Mouse (Mus musculus) Muller cell, postnatal 12 days (primary cell): ENCODE measurements around the gene Gm21258.
"Not testable (repeated sequence)": the region's sequence is repeated elsewhere in the genome, so short reads cannot be mapped to it uniquely, and the experiment has no call there.

Experiments
- DNase-seq: peaks from one replicate; pipeline ENCODE4 v3.0.0-alpha.2; 2015; ENCODE audit errors: inconsistent ontology term

Gm21258 gene

GRCm38 (mm10) chrY:52779740-52780139 lies at the start of gene Gm21258:
Gene Gm21258, plus strand, starts transcription at chrY:52780040.
- not testable (repeated sequence) for DNase-seq
